Mouse (Mus musculus) hindbrain, embryonic 11.5 days (tissue): ENCODE data around the gene Csk. TPM values are rescaled to one million over a fixed set of nuclear protein-coding genes. Genes with fewer than 3 reads are reported as not detected.

Source experiments
- ATAC-seq: fragments of 200-750 bp; cut with Nextera tagmentation; 2 replicates; pipeline ENCODE4 v1.8.0; 2017; ENCODE audit warnings: mild to moderate bottlenecking, moderate TSS enrichment, moderate library complexity; ENCODE audit not compliant: low FRiP score
- DNase-seq: peaks from one replicate; pipeline ENCODE4 v3.0.0-alpha.2; 2015; ENCODE audit warnings: low spot score
- H3K27ac ChIP-seq: fragments of 300-500 bp; sonication (generic); 2 replicates; pipeline ENCODE4 v1.5.1; 2014; ENCODE audit warnings: mild to moderate bottlenecking, low read depth, low read length
- H3K27me3 ChIP-seq: fragments of 300-500 bp; sonication (generic); 2 replicates; pipeline ENCODE4 v1.6.1; 2014; ENCODE audit warnings: mild to moderate bottlenecking, low read length, moderate library complexity, mixed read lengths; ENCODE audit not compliant: control insufficient read depth, insufficient read depth
- H3K36me3 ChIP-seq: fragments of 300-500 bp; sonication (generic); 2 replicates; pipeline ENCODE4 v1.6.1; 2014; ENCODE audit warnings: mild to moderate bottlenecking, low read length, moderate library complexity, mixed read lengths; ENCODE audit not compliant: control insufficient read depth, insufficient read depth
- H3K4me1 ChIP-seq: fragments of 300-500 bp; sonication (generic); replicated peaks from 2 replicates; pipeline ENCODE4 v1.6.1; 2014; ENCODE audit warnings: low read length, mixed read lengths; ENCODE audit not compliant: control insufficient read depth, insufficient read depth
- H3K4me2 ChIP-seq: fragments of 300-500 bp; sonication (generic); replicated peaks from 2 replicates; pipeline ENCODE4 v1.6.1; 2014; ENCODE audit warnings: mild to moderate bottlenecking, low read depth, low read length
- H3K4me3 ChIP-seq: fragments of 300-500 bp; sonication (generic); 2 replicates; pipeline ENCODE4 v1.5.1; 2014; ENCODE audit warnings: low read depth, low read length
- H3K9ac ChIP-seq: fragments of 300-500 bp; sonication (generic); 2 replicates; pipeline ENCODE4 v1.6.1; 2014; ENCODE audit warnings: low read depth, low read length
- H3K9me3 ChIP-seq: fragments of 300-500 bp; sonication (generic); 2 replicates; pipeline ENCODE4 v1.6.1; 2016; ENCODE audit warnings: low read length; ENCODE audit not compliant: control insufficient read depth
- WGBS: fragments of 180-500 bp; shearing (Covaris S2); extraction: QIAGEN DNeasy Blood & Tissue Kit; methylation state at CpG from one replicate; pipeline ENCODE4 v1.1.7; 2014; 5-methylcytosine and 5-hydroxymethylcytosine counted together
- polyA plus RNA-seq: library from polyadenylated mRNA; unstranded; fragments of >200 nt; fragmentation: Nextera tagmentation; extraction: Ambion mirVana; gene quantifications from 2 replicates; pipeline ENCODE4 v1.2.1, GENCODE M21; 2014

Csk gene
- polyA plus RNA-seq, 1 experiment from 2014 or later = 29.4 TPM

GRCm38 (mm10) chr9:57644442-57644943 is 8.9 kb downstream of the Csk start:
- WGBS = under 1% methylated on average over 18 of the region's 18 CpGs
- Histone ChIP-seq H3K9ac (peak overlapping the region; percentile 97), H3K4me1 (peaks cover 20% of the 10 kb centered on the region), H3K27me3 (no peaks in the 10 kb centered on the region), H3K4me2 (peak overlapping the region; percentile 87), H3K4me3 (peak overlapping the region; percentile 96), H3K27ac (peak overlapping the region; percentile 96), H3K9me3 (no peaks in the 10 kb centered on the region), H3K36me3 (no peaks in the 10 kb centered on the region)
- ATAC-seq (peak; percentile 41), DNase-seq (peak; percentile 60)

- Histone ChIP-seq H3K4me3 (peak overlapping the region; percentile 96), H3K36me3 (no peaks in the 10 kb centered on the region), H3K9ac (peak overlapping the region; percentile 97), H3K27ac (no peak overlapping the region), H3K4me2 (peak overlapping the region; percentile 87), H3K4me1 (peaks cover 27% of the 10 kb centered on the region), H3K27me3 (no peaks in the 10 kb centered on the region), H3K9me3 (no peaks in the 10 kb centered on the region)
- DNase-seq = no peak
- 58% methylated on average over 7 of the region's 7 CpGs for WGBS
- ATAC-seq = no peak
These were observed 9.6 kb downstream of the Csk start for GRCm38 (mm10) chr9:57643856-57644180.

- Histone ChIP-seq H3K4me1 (peaks cover 28% of the 10 kb centered on the region), H3K4me2 (peak overlapping the region; percentile 87), H3K9me3 (no peaks in the 10 kb centered on the region), H3K36me3 (no peaks in the 10 kb centered on the region), H3K9ac (peak overlapping the region; percentile 97), H3K4me3 (peak overlapping the region; percentile 96), H3K27me3 (no peaks in the 10 kb centered on the region), H3K27ac (no peak overlapping the region)
- WGBS = 65% methylated on average over 9 of the region's 9 CpGs
- ATAC-seq (no peak), DNase-seq (no peak)
These were observed 10.1 kb downstream of the Csk start for GRCm38 (mm10) chr9:57643169-57643855.

- no peak for ATAC-seq
- Histone ChIP-seq H3K9me3 (no peaks in the 10 kb centered on the region), H3K4me3 (no peak overlapping the region), H3K4me1 (peaks cover 28% of the 10 kb centered on the region), H3K27me3 (no peaks in the 10 kb centered on the region), H3K9ac (no peak overlapping the region; the same call in 1 of the 2 replicates), H3K36me3 (no peaks in the 10 kb centered on the region), H3K4me2 (no peak overlapping the region), H3K27ac (no peak overlapping the region)
- DNase-seq = no peak
- WGBS = 87% methylated on average over 13 of the region's 13 CpGs
These were observed 11.5 kb downstream of the Csk start for GRCm38 (mm10) chr9:57641775-57642550.

GRCm38 (mm10) chr9:57641022-57641421 is 12.4 kb downstream of the Csk start:
- ATAC-seq (no peak), DNase-seq (no peak)
- Histone ChIP-seq H3K9ac (no peak overlapping the region), H3K4me1 (peaks cover 28% of the 10 kb centered on the region), H3K4me2 (no peak overlapping the region), H3K9me3 (no peaks in the 10 kb centered on the region), H3K36me3 (no peaks in the 10 kb centered on the region; the same call in 1 of the 2 replicates), H3K27ac (no peak overlapping the region), H3K27me3 (no peaks in the 10 kb centered on the region), H3K4me3 (no peak overlapping the region)
- WGBS = 84% methylated on average over 1 of the region's 1 CpGs

GRCm38 (mm10) chr9:57640384-57640783 is 13.0 kb downstream of the Csk start:
- no peak overlapping the region for H3K9ac ChIP-seq
- DNase-seq (no peak), ATAC-seq (no peak)
- H3K9me3 ChIP-seq = no peaks in the 10 kb centered on the region
- H3K4me1 ChIP-seq = peaks cover 28% of the 10 kb centered on the region
- H3K27me3 ChIP-seq = no peaks in the 10 kb centered on the region
- H3K4me2 ChIP-seq = peak overlapping the region; percentile 11; the same call in 1 of the 2 replicates
- H3K4me3 ChIP-seq = no peak overlapping the region
- 45% methylated on average over 15 of the region's 15 CpGs for WGBS
- no peaks in the 10 kb centered on the region; the same call in 1 of the 2 replicates for H3K36me3 ChIP-seq
- peak overlapping the region; percentile 27; the same call in 1 of the 2 replicates for H3K27ac ChIP-seq

- H3K36me3 ChIP-seq = no peaks in the 10 kb centered on the region; the same call in 1 of the 2 replicates
- peaks cover 28% of the 10 kb centered on the region for H3K4me1 ChIP-seq
- H3K4me2 ChIP-seq = no peak overlapping the region; the same call in 1 of the 2 replicates
- H3K9ac ChIP-seq = 0 out of 2 replicates have a peak overlapping the region, but pooled peaks have one; percentile 7
- no peak for ATAC-seq
- H3K27ac ChIP-seq = peak overlapping the region; percentile 27; the same call in 1 of the 2 replicates
- no peak overlapping the region for H3K4me3 ChIP-seq
- WGBS = 77% methylated on average over 5 of the region's 5 CpGs
- H3K9me3 ChIP-seq = no peaks in the 10 kb centered on the region
- no peaks in the 10 kb centered on the region for H3K27me3 ChIP-seq
- DNase-seq = no peak
These were observed 13.6 kb downstream of the Csk start for GRCm38 (mm10) chr9:57639661-57640328.

- Histone ChIP-seq H3K4me1 (peaks cover 26% of the 10 kb centered on the region), H3K36me3 (no peaks in the 10 kb centered on the region; the same call in 1 of the 2 replicates), H3K9ac (no peak overlapping the region), H3K4me2 (no peak overlapping the region), H3K9me3 (no peaks in the 10 kb centered on the region), H3K27me3 (no peaks in the 10 kb centered on the region), H3K4me3 (no peak overlapping the region), H3K27ac (peak overlapping the region; percentile 30)
- DNase-seq (no peak), ATAC-seq (no peak)
- WGBS = 45% methylated on average over 8 of the region's 8 CpGs
These were observed 14.6 kb downstream of the Csk start for GRCm38 (mm10) chr9:57638651-57639459.
